Mouse (Mus musculus) left cerebral cortex, adult 2 months (tissue): ENCODE measurements around the gene Cd27. TPM values are rescaled to one million over a fixed set of nuclear protein-coding genes. Genes with fewer than 3 reads are reported as not detected.
"Not testable (repeated sequence)": the region's sequence is repeated elsewhere in the genome, so short reads cannot be mapped to it uniquely, and the experiment has no call there.

Experiments used
- DNase-seq, 2 experiments: peaks; one replicate each; pipeline ENCODE4 v3.0.0; 2021 to 2022; ENCODE audit warnings: low spot score in 2 of 2, mixed read lengths in 1 of 2; ENCODE audit errors: extremely low spot score in 1 of 2
- H3K27ac ChIP-seq: fragments of 200-600 bp; 2 replicates; pipeline ENCODE4 v1.8.1; 2022
- H3K4me3 ChIP-seq: fragments of 200-600 bp; 2 replicates; pipeline ENCODE4 v1.8.1; 2022
- CTCF ChIP-seq: fragments of 200-600 bp; IDR thresholded peaks from 2 replicates; pipeline ENCODE4 v1.8.1; 2022; ENCODE audit warnings: antibody characterized with exemption, mild to moderate bottlenecking, moderate library complexity
- intact Hi-C: fragments of 180-260 bp; cut with DNase I; formaldehyde crosslinking; loops from one replicate; pipeline ENCODE4 v1.15.1; 2025
- total RNA-seq, 2 experiments: library from RNA; stranded (reverse); gene quantifications; 2 replicates each; pipeline ENCODE4 v1.2.3; 2021

Cd27 gene
- total RNA-seq, 2 experiments from 2014 or later: not detected

DNA sequence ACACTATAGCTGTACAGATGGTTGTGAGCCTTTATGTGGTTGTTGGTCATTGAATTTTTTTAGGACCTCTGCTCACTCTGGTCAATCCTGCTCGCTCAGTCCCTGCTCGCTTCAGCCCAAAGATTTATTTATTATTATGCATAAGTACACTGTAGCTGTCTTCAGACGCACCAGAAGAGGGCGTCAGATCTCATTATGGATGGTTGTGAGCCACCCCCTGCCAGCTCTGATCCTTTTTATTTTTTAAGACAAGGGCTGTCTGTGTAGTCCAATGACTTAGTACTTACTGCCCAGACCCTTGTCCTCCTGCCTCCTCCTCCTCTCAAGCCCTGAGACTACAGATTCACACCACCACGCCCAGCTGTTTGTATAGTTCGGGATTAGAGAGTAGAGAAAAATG is 29.8 kb upstream of the Cd27 start:
- intact Hi-C loops: loop anchor here (2.0 to 5.0 kb wide), 2 partner anchors 34 to 68 kb away; partner anchors contain the start of gene Tapbpl
- not testable (repeated sequence) for H3K27ac ChIP-seq, DNase-seq, H3K4me3 ChIP-seq
- TF ChIP-seq CTCF: peak; percentile 10

DNA sequence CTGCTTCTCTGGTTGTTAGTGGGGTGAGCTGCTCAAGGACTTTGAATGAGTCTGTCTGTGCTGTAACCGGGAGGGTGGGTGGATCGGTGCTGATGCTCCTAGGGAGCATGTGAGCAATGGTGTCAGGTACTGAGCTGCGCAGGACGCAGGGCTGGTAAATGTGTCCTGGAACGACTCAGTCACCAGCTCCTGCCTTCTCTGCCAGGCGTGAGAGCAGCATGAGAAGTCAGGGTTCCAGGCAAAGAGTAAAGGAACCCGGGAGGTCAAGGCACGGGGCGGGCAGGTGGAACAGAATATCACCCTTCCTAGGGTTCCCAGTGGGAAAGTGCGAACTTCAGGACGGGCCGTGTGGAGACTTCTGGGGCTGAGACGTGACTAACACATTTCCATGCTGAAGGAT is 29.3 kb upstream of the Cd27 start:
- intact Hi-C loops: loop anchor here (2.0 to 5.0 kb wide), 2 partner anchors 34 to 67 kb away; partner anchors contain the start of gene Tapbpl

DNA sequence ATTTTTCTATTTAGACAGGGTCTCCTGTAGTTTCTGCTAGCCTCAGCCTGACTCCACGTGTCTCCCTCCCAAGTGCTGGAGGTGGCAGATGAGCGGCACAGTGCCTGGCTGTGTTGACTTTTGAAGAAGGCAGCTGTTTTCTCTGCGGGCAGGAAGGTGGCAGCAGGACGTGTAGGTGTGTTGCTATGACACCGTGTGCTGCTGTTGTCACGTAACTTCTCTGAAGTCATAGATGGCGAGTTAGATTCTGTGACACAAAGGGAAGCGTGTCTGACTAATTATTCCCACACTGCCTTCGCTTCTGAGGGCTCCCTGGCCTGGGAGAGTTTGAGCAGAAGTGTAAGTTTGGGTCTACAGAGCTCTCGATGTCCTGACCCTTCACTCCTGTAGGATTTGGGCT is 28.4 kb upstream of the Cd27 start:
- DNase-seq: peak; percentile 47 to 59
- intact Hi-C loops: loop anchor here (5.0 kb wide), 1 partner anchor 33 kb away; the partner anchor contains the start of gene Tapbpl
- Histone ChIP-seq H3K27ac (no peak overlapping the region), H3K4me3 (no peak overlapping the region)
- no peak for TF ChIP-seq CTCF

More for the DNA sequence above, 29.3 kb upstream of the Cd27 start:
- no peak for TF ChIP-seq CTCF
- DNase-seq: no peak
- H3K4me3 ChIP-seq: no peak overlapping the region
- H3K27ac ChIP-seq: no peak overlapping the region

DNA sequence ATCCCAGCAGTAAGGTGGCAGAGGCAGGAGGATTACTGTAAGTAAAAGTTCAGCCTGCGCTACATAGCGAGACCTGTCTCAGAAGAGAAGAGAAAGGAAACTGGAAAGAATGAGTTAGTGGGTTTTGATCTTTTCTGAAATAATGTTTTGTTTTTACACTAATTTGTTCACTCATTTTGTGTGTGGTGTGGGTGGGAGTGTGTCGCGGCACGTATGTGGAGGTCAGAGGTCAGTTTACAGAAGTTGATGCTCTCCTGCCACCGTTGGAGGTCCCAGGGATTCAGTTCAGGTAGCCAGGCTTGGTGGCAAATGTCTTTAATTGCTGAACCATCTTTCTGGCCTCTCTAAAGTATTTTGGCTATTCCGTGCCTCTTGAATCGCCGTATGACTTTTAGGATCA is 27.4 kb upstream of the Cd27 start:
- TF ChIP-seq CTCF: no peak
- H3K27ac ChIP-seq: no peak overlapping the region
- intact Hi-C loops: no loop called here
- DNase-seq: no peak
- H3K4me3 ChIP-seq: no peak overlapping the region

DNA sequence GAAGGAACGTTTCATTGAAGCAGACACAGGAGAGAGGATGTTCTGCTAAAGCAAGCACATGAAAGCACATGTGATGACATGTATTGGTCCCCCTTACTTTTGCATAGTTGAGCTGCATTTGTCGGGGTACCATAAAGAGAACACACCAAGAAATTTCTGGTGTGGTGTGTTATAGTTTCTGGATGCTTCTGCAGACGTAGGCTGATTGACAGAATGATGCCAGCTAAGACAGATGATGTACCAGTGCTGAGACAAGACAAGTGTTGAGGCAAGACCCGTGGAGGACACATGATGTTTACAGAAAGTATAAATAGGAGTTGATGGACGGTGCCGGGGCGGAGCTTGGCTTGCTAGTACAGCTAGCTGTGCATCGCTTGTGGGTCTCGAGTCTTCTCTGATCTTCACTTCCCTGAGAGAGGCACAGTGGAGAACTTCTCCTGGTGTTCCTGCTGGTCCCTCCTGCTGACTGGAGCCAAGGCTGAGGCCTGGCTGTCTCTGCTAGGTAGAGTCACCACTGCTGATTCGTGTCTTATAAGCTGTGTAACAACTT is 23.3 kb upstream of the Cd27 start:
- Histone ChIP-seq H3K4me3 (no peak overlapping the region), H3K27ac (no peak overlapping the region)
- DNase-seq: no peak
- intact Hi-C loops: loop anchor here (2.0 kb wide), 1 partner anchor 257 kb away; no protein-coding TSS in a partner anchor
- no peak for TF ChIP-seq CTCF

DNA sequence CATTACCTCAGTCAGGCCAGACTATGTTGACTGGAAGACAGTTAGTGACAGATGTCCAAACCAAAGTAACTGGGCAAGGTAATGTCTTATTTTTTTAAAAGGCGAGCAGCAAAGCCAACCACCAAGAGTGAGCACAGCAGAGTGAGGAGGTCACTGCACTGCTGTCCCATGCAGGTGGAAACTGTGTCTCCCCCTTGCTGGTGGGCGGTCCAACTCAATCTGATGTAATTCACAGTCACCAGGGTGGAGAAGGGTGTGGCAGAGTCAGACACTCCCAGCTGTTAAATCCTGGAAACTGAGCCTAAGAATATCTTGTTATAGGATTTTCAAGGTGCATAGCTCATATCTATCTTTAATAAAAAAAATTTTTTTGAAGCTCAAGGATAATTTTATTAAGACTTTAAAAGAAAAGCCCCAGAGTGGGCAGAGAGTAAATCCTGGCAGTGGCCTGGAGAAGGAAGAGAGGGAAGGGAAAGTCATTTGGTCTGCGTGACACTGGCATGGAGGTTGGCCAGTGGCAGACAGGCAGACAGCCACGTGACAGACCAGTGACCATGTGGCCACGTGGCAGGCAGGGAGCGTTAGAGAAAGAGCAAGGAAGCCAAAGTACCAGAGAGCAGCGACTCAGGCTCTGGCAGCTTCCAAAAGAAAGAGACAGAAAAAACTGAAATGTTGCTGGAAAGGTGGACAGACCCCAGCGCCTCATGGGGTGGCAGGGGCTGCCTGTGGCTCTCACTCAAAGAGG is 19.6 kb upstream of the Cd27 start:
- intact Hi-C loops: no loop called here
- no peak overlapping the region for H3K4me3 ChIP-seq
- no peak for DNase-seq
- TF ChIP-seq CTCF: no peak
- no peak overlapping the region for H3K27ac ChIP-seq

DNA sequence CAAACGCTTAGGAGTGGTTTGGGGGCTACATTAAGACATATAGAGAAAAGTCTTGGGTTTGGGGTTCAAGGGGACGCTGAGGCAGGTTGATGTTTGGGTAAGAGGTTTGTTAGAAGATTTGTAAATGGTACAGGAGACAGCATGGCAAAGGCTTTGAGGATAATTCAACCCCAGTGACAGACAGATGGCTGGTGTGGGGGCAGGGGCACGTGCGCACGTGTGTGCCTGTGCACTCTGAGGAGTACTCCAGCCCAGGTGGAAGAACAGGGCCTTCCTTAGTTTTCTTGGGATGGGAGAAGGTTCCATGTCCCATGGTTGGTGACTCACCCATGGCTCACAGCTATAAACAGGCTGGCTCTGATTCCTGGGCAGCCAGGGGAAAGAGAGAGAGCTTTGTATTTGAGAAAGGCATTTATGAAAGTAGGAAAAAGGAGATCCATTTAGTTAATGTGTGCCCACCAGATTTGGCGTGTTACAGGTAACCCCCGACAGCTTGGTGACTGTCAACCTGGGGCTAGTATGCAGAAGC is 18.8 kb upstream of the Cd27 start:
- intact Hi-C loops: no loop called here
- no peak overlapping the region for H3K27ac ChIP-seq
- DNase-seq: no peak
- H3K4me3 ChIP-seq: no peak overlapping the region
- TF ChIP-seq CTCF: no peak

DNA sequence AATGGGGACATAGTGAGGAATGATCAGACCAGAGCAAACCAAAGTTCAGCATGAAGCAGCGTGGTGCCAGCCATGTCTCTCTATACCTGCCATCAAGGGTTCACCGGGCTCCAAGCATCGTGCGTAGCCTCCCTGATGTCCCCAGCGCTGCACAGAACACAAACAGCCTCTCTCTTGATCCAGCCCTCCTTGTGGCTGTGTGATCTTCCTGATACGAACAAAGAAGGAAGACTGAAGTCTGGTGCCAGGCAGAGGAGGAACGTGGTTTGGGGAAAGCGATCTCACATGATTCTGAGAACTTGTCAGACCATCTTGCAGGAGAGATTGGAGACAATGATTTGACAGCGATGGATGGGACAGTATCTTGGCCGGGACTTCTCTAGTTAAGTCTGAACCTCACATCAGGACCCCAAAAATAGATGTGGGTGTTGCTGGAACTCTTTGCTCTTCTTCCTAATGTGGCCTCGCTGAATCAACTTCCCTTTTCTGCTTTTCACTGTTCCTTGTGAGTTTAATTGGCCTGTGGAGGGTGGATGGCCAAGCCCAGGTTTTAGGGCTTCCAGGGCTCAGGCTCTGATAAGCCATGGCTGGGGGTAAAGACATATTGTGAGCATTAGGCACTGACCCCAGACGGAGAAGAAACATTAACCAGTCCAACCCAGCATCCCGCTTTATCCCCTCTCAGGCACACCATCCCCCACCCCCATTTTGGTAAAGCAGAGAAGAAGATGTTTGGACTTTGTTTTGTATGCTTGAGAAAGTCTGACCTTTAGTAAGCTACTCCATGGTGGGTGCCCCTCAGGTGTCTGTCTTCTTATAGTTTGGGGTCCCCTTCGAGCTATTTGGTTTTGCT is 17.3 kb upstream of the Cd27 start:
- no peak for DNase-seq
- Histone ChIP-seq H3K27ac (no peak overlapping the region), H3K4me3 (no peak overlapping the region)
- no peak for TF ChIP-seq CTCF
- intact Hi-C loops: no loop called here

DNA sequence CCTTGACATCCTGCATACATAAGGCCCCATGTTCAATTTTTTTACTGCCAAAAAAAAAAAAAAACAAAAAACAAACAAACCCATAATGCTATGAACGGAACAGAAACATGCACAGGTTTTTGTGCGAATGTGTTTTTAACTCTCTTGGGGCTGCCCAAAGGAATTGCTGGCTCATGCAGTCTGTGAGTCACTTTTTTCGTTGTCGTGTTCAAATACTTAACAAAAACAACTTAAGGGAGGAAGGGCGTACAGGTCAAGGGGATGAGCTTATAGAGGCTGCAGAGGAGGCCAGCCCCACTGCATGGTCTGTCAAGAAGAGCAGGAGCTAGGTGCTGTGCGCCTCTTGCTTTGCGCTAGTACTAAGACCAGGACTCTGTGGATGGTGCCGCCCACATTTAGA is 15.9 kb upstream of the Cd27 start:
- Histone ChIP-seq H3K27ac (no peak overlapping the region), H3K4me3 (no peak overlapping the region)
- intact Hi-C loops: no loop called here
- no peak for TF ChIP-seq CTCF
- no peak for DNase-seq

DNA sequence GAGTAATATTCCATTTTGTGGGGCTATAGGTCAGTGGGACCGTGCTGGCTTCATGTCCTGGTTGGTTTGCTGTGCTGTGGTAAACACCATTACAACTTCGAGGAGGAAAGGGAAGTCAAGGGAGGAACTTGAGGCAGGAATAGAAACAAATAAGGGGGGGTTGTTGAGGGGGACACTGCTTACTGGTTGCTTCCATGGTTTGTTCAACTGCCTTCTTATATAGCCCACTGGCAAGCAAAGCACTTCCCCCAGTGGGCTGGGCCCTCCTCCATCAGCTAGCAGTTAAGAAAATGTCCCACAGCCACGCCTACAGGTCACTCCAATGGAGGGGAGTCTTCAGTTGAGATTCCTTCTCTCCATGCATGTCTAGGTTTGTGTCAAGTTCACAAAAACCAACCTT is 15.5 kb upstream of the Cd27 start:
- intact Hi-C loops: no loop called here
- no peak for TF ChIP-seq CTCF
- DNase-seq: no peak
- Histone ChIP-seq H3K27ac (no peak overlapping the region), H3K4me3 (no peak overlapping the region)

DNA sequence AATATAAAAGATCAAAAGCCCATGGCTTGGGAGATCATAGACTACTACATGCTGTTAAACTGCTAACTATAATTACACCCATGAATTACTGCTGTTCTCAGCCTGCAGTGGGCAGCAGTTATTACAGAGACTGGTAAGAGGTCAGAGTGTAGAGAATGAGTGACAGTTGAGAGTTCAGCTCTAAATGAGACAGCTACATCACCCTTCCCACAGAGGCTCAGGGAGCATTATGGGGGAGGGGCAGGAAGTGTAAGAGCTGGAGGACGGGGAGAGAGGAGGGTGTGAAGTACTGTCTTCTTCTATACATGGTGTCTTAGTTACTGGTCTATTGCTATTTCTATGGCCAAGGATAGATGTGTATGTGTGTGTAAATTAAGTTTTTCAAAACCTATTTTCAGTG is 7.7 kb upstream of the Cd27 start:
- intact Hi-C loops: no loop called here
- DNase-seq: no peak
- TF ChIP-seq CTCF: no peak
- Histone ChIP-seq H3K27ac (no peak overlapping the region), H3K4me3 (no peak overlapping the region)

DNA sequence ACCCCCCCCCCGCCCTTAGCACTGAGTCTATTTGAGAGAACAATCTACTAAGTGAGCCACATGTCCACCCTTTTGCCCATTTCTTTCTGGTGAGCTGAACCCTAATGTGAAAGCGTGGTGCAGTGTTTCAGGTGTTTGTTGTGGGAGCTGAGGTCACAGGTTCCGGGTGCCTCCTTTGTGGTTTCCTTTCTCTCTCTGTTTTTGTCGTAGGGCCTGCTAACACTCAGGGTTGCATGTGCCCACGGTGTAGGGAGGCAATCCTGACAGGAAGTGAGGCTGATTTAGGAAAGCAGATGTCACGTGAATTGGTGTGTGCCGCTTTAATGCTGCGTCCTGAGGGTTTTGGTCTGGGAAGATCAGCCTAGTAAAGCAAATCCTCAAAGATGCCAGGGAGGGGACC is 4.8 kb upstream of the Cd27 start:
- intact Hi-C loops: no loop called here
- no peak for DNase-seq
- H3K4me3 ChIP-seq: no peak overlapping the region
- no peak for TF ChIP-seq CTCF
- H3K27ac ChIP-seq: no peak overlapping the region
